Mouse (Mus musculus) WW6 (cell line): ENCODE data around the gene Tmtc1.

Experiments used
- DNase-seq: peaks from one replicate; pipeline ENCODE4 v3.0.0-alpha.2; 2013; ENCODE audit warnings: low read depth, low spot score

The Tmtc1 gene

GRCm38 (mm10) chr6:148421577-148421976, 22.6 kb downstream of the Tmtc1 start:
- no peak for DNase-seq

- no peak for DNase-seq
These were observed 23.8 kb downstream of the Tmtc1 start for GRCm38 (mm10) chr6:148420387-148420786.

- no peak for DNase-seq
These were observed 27.6 kb downstream of the Tmtc1 start for GRCm38 (mm10) chr6:148416597-148416996.

DNA sequence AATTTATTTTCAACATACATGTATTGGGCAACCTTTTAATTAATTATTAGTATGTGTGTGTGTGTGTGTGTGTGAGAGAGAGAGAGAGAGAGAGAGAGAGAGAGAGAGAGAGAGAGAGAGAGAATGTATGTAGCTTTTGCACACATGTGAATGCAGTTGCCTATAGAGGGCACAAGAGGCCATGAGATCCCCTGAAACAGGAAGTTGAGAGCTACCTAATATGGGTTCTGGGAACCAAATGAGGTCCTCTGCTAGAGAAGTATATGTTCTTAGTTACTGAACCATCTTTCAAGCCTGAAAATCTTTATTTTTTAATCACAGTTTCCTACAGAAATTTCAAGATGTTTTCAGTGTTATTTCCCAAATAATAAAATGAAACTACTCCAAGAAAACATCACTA, 30.6 kb downstream of the Tmtc1 start:
- no peak for DNase-seq

DNA sequence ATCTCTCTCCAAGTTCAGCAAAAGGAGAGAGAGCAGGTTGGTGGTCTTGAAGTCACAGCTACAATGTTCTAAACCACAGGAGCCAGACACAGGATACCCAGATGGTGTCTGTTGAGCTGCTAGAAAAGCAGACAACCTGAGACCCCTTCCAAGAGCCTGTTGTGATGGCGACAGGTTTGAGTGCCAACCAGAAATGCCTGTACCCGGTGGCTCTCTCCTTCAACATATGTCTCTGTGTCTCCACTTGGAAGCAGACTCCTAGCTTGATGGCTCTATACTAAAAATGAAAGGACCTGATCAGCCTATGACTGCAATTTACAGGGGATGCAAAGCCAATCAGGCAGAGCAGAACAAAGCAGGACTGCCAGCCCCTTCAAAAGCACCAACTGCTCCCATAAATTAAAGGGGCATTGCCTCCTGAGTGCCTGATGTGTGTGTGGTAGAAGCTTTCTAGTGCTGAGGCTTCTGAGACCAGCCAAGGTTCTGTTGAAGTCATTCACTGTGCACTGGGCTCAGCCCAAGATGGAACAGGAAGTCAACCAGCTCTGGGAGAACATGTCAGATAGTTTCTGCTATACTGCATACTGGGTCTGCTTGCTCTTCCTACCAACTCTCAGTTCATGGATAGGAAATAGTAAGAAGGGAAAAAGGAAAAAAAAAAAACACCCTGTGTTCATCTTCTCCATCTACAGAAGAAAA, 37.2 kb downstream of the Tmtc1 start:
- DNase-seq = no peak

GRCm38 (mm10) chr6:148405599-148405998, 38.6 kb downstream of the Tmtc1 start:
- no peak for DNase-seq

DNA sequence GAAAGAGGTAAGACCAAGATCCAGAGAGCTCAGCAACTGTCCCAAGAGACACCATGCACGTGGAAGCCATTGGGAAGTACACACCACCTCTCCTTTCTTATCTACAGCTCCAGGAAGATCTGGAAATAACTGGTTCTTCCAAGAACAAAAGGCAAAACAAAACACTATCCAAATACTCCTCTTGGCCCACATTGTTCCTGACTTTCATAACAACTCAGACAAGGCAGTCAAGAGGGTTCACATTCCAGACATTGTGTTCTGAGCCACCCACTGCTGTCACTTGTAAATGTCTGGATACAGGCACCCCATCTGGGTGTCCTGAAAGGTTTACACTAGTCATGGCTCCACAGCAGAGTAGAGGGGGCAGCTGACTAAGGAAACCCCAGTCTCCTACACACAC, 39.7 kb downstream of the Tmtc1 start:
- no peak for DNase-seq

GRCm38 (mm10) chr6:148403761-148404160, 40.4 kb downstream of the Tmtc1 start:
- no peak for DNase-seq

DNA sequence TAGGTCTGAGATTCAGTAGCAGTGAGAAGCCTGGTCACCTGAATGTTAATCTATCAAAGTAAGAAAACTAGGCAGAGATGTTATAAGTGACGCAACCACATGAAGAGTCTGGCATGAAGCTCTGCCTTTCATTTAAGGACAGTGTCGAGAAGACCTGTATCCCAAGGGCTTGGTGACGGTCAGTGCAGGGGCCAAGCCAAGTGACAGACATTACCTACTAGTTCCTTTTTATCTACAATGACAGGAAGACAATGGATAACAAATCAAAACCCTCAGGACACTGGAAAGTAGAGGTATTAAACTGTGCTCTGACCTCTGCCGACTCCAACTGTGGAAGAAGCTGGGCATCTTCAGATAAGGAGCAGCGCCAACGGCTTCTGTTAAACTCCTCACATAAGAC, 43.2 kb downstream of the Tmtc1 start:
- no peak for DNase-seq

GRCm38 (mm10) chr6:148399541-148399940, 44.6 kb downstream of the Tmtc1 start:
- no peak for DNase-seq

- DNase-seq = no peak
These were observed 45.3 kb downstream of the Tmtc1 start for GRCm38 (mm10) chr6:148398888-148399287.

- DNase-seq = no peak
These were observed 46.9 kb downstream of the Tmtc1 start for GRCm38 (mm10) chr6:148397270-148397669.

DNA sequence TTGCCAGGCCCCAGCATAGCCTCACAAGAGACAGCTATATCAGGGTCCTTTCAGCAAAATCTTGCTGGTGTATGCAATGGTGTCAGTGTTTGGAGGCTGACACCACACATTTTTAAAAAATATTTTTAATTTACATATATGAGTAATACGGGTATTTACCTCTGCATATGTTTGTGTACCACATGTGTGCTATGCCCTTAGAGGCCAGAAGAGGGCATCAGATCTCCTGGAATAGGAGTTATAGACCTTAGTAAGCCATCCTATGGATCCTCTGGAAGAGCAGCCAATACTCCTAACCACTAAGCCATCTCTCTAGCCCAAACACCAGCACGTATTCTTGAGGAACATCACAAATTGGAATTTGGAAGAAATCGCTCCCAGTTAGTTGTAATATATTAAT, 48.9 kb downstream of the Tmtc1 start:
- no peak for DNase-seq

- DNase-seq = no peak
These were observed 49.9 kb downstream of the Tmtc1 start for GRCm38 (mm10) chr6:148394294-148394693.

DNA sequence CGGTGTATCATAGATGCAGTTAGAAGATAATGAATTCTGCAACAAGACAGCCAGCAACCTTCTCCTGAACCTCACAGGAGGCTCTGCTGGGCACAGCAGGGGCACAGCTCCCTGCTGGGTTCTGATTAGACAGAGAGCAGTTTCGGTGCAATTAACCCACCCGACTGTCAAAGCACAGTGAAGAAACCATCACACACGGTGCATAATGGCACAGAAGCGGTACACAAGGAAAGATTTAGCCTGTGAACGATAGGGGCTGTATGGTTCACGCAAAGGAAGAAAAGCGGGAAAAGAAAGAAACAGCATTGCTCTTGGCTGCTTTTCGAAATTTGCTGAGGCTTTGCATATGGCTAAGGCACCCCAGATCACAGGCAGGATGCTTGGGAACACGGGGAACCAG, 52.0 kb downstream of the Tmtc1 start:
- DNase-seq = no peak

- DNase-seq = no peak
These were observed 52.9 kb downstream of the Tmtc1 start for GRCm38 (mm10) chr6:148391286-148391685.

- DNase-seq = no peak
These were observed 53.4 kb downstream of the Tmtc1 start for GRCm38 (mm10) chr6:148390630-148391276.

- DNase-seq = no peak
These were observed 56.2 kb downstream of the Tmtc1 start for GRCm38 (mm10) chr6:148387990-148388389.

DNA sequence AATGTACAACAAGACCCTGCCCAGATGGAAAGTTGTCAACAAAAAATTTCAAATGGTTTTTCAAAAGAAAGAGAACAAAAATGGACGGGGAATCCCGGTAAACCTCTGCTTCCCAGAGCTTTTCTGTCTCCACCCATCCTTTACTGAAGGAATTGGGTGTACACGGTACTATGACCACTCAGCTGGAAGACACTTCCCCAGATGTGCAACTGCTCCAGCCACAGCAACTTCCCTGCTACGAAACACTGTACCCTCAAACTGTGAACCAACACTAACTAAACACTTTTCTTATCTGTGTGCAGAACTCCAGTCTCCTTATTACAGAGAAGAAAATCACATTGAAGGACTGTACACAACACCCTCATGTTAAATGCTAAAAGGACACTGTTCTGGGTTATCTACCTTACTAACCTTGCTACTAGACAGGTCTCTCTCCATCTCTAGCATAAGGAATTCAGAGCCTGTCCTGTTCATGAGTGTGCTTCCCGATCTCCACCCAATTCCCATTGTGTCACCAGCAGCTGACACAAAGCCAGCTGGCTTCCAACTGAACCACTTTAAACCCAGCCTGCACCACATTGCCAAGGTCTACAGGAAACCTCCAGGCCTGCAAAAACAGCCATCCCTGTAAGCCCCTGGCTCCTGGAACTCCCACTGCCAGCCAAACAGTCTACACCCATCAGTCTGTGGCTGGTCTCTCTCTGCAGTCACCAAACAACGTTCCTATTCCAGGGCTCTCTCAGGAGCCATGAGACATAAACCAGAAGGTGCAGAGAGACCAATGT, 59.9 kb downstream of the Tmtc1 start:
- no peak for DNase-seq

GRCm38 (mm10) chr6:148381163-148381782, 62.9 kb downstream of the Tmtc1 start:
- no peak for DNase-seq

DNA sequence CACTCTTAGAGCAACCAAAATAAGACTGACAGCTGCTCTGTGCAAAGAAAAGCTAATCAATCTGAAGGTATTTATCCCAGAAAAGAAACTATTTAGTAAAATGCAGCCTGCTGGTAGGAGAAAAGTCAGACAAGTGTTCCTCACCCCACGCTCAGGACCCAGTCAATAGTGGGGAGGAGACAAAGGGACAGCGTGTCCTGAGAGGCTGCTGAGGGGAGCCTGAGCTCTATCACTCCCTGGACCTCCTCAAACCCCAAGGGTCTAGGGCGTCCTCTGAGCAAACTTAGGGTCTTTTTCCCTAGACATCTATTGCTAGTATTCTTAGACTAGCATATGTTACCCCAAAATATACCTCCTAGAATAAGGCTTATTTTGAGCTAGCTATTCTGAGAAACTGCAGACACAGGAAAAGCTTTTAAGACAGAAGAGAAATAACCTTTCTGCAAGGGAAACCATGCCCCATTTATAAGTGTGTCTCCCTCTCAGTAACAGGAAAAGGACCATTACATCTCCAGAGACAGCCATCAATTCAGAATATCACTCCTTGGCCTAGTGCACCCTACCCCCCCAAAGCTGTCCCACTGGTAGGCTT, 68.5 kb downstream of the Tmtc1 start:
- DNase-seq = no peak

DNA sequence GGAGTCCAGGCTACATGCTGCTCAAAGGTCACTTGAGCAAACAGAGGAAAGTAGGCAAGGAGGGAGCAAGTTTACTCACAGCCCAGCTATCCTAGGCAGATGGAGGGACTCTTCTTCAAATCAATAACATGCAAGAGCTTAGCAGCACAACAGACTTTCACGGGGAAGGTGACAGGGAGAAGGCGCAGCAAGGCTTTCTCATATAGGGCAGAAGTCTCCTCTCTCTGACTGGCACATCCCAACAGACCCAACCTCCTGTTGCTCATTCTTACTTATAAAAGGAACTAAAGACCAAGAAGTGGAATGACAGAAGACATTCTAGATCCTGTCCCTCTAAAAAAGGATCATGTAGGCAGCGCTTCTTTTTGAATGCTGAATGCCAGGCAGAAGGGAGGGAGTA, 69.2 kb downstream of the Tmtc1 start:
- no peak for DNase-seq
